Mouse (Mus musculus) stomach, postnatal 0 days (tissue): ENCODE measurements at regions not wholly inside any gene's neighbourhood (a gene's known extent, or its start where the extent isn't known, plus 50 kb on each side); places are given as distances from the start of the nearest gene placed in this dataset.

ENCODE experiments used
- ATAC-seq: fragments of 200-750 bp; cut with Nextera tagmentation; 2 replicates; pipeline ENCODE4 v1.8.0; 2017; ENCODE audit not compliant: low FRiP score, low TSS enrichment
- DNase-seq: peaks from one replicate; pipeline ENCODE4 v3.0.0-alpha.2; 2016; ENCODE audit warnings: low spot score
- H3K27ac ChIP-seq: fragments of 300-500 bp; sonication (generic); replicated peaks from 2 replicates; pipeline ENCODE4 v1.5.1; 2014; ENCODE audit warnings: mild to moderate bottlenecking, control low read depth
- H3K27me3 ChIP-seq: fragments of 300-500 bp; sonication (generic); 2 replicates; pipeline ENCODE4 v1.6.1; 2014; ENCODE audit warnings: low read length; ENCODE audit not compliant: control insufficient read depth, insufficient read depth
- H3K36me3 ChIP-seq: fragments of 300-500 bp; sonication (generic); 2 replicates; pipeline ENCODE4 v1.6.1; 2014; ENCODE audit warnings: low read length, mixed read lengths; ENCODE audit not compliant: control insufficient read depth, insufficient read depth
- H3K4me1 ChIP-seq: fragments of 300-500 bp; sonication (generic); replicated peaks from 2 replicates; pipeline ENCODE4 v1.6.1; 2014; ENCODE audit warnings: antibody characterized with exemption; ENCODE audit not compliant: control insufficient read depth, insufficient read depth
- H3K4me2 ChIP-seq: fragments of 300-500 bp; sonication (generic); replicated peaks from 2 replicates; pipeline ENCODE4 v1.6.1; 2014; ENCODE audit warnings: low read depth, mild to moderate bottlenecking, control low read depth, moderate library complexity
- H3K4me3 ChIP-seq: fragments of 300-500 bp; sonication (generic); 2 replicates; pipeline ENCODE4 v1.5.1; 2014; ENCODE audit warnings: low read depth, low read length, control low read depth
- H3K9ac ChIP-seq: fragments of 300-500 bp; sonication (generic); 2 replicates; pipeline ENCODE4 v1.6.1; 2014; ENCODE audit warnings: mild to moderate bottlenecking, low read length, control low read depth, mixed read lengths
- H3K9me3 ChIP-seq: fragments of 300-500 bp; sonication (generic); 2 replicates; pipeline ENCODE4 v1.6.1; 2016; ENCODE audit warnings: low read length; ENCODE audit not compliant: control insufficient read depth
- CTCF ChIP-seq: IDR thresholded peaks from 2 replicates; pipeline ENCODE4 v1.5.1; 2016; ENCODE audit warnings: antibody characterized with exemption, low read depth, mild to moderate bottlenecking, moderate library complexity
- EP300 ChIP-seq: optimal IDR thresholded peaks from 2 replicates; pipeline ENCODE3; 2016; ENCODE audit warnings: antibody characterized with exemption
- WGBS: fragments of 180-500 bp; shearing (Covaris S2); extraction: QIAGEN DNeasy Blood & Tissue Kit; methylation state at CpG from one replicate; pipeline ENCODE4 v1.1.7; 2014; 5-methylcytosine and 5-hydroxymethylcytosine counted together

DNA sequence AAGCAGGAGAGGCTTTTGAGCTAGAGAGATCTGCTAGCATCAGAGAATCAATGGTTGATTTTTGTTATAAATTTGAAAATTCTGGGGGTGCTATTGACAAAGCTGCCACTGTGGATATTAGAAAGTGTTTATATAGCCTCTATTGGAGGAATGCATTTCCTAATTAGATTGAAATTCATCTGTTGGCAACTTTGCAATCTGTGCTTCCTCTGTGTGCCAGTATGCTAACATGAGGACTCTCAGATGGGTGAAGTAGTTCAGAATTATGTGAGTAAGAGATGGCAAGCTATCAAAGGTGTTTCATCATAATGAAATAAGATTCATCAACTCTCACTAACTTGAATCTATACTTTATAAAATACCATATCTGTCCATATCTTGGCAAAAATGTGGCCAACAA is 476.6 kb upstream of the Vrk2 start:
- Histone ChIP-seq H3K27me3 (no peaks in the 10 kb centered on the region), H3K9me3 (no peaks in the 10 kb centered on the region), H3K4me3 (no peak overlapping the region), H3K27ac (no peak overlapping the region), H3K4me1 (no peaks in the 10 kb centered on the region), H3K9ac (no peak overlapping the region), H3K36me3 (no peaks in the 10 kb centered on the region), H3K4me2 (no peak overlapping the region)
- TF ChIP-seq EP300 (no peak), CTCF (no peak)
- no peak for DNase-seq
- ATAC-seq, result no peak

- H3K36me3 ChIP-seq, result no peaks in the 10 kb centered on the region
- H3K9me3 ChIP-seq, result no peaks in the 10 kb centered on the region
- no peak overlapping the region for H3K9ac ChIP-seq
- DNase-seq, result no peak
- no peak overlapping the region for H3K4me3 ChIP-seq
- H3K27me3 ChIP-seq, result no peaks in the 10 kb centered on the region
- no peak for ATAC-seq
- 79% methylated on average over 1 of the region's 1 CpGs for WGBS
- H3K4me2 ChIP-seq, result no peak overlapping the region
- H3K4me1 ChIP-seq, result no peaks in the 10 kb centered on the region
- no peak for TF ChIP-seq CTCF
- no peak for TF ChIP-seq EP300
- no peak overlapping the region for H3K27ac ChIP-seq
These were observed 433.5 kb upstream of the Vrk2 start for GRCm38 (mm10) chr11:27027243-27027852.

GRCm38 (mm10) chr11:27025500-27025899 is 431.7 kb upstream of the Vrk2 start:
- H3K9me3 ChIP-seq, result no peaks in the 10 kb centered on the region
- H3K4me3 ChIP-seq, result no peak overlapping the region
- H3K4me1 ChIP-seq, result no peaks in the 10 kb centered on the region
- H3K36me3 ChIP-seq, result no peaks in the 10 kb centered on the region
- ATAC-seq (no peak), DNase-seq (no peak)
- TF ChIP-seq CTCF, result no peak
- TF ChIP-seq EP300, result no peak
- H3K27me3 ChIP-seq, result no peaks in the 10 kb centered on the region
- H3K27ac ChIP-seq, result no peak overlapping the region
- H3K9ac ChIP-seq, result no peak overlapping the region
- no peak overlapping the region for H3K4me2 ChIP-seq
- 70% methylated on average over 2 of the region's 2 CpGs for WGBS

- H3K4me1 ChIP-seq, result no peaks in the 10 kb centered on the region
- DNase-seq (peak; percentile 21), ATAC-seq (no peak)
- H3K4me3 ChIP-seq, result no peak overlapping the region
- peak; percentile 71 for TF ChIP-seq CTCF
- no peak for TF ChIP-seq EP300
- no peaks in the 10 kb centered on the region for H3K36me3 ChIP-seq
- H3K4me2 ChIP-seq, result no peak overlapping the region
- H3K9me3 ChIP-seq, result no peaks in the 10 kb centered on the region
- no peak overlapping the region for H3K9ac ChIP-seq
- no peaks in the 10 kb centered on the region for H3K27me3 ChIP-seq
- H3K27ac ChIP-seq, result no peak overlapping the region
- 28% methylated on average over 3 of the region's 3 CpGs for WGBS
These were observed 402.7 kb upstream of the Vrk2 start for GRCm38 (mm10) chr11:26996292-26997099.

DNA sequence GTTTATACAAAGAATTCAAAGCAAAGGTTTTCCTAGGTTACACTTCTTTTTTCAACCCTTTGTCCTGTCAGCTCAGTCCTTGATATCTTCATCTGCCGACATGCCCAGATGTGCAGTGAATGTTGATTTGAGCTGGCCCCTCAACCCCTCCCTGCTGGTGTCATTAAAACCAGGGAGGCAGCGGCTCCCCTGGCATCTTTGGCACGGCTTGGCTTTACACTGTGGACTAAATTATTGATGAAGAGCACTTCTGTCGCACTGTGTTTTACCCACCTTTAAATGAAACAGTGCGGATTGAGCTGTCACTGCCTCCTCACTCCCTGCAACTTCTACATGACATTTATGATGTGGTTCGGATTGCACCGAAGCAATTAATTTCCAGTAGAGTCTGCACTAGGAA is 387.4 kb upstream of the Vrk2 start:
- Histone ChIP-seq H3K4me1 (no peaks in the 10 kb centered on the region), H3K9ac (no peak overlapping the region), H3K4me2 (no peak overlapping the region), H3K9me3 (no peaks in the 10 kb centered on the region), H3K27ac (no peak overlapping the region), H3K4me3 (no peak overlapping the region), H3K36me3 (no peaks in the 10 kb centered on the region), H3K27me3 (no peaks in the 10 kb centered on the region)
- no peak for TF ChIP-seq CTCF
- TF ChIP-seq EP300, result no peak
- WGBS, result 59% methylated on average over 7 of the region's 7 CpGs
- ATAC-seq (no peak), DNase-seq (no peak)

DNA sequence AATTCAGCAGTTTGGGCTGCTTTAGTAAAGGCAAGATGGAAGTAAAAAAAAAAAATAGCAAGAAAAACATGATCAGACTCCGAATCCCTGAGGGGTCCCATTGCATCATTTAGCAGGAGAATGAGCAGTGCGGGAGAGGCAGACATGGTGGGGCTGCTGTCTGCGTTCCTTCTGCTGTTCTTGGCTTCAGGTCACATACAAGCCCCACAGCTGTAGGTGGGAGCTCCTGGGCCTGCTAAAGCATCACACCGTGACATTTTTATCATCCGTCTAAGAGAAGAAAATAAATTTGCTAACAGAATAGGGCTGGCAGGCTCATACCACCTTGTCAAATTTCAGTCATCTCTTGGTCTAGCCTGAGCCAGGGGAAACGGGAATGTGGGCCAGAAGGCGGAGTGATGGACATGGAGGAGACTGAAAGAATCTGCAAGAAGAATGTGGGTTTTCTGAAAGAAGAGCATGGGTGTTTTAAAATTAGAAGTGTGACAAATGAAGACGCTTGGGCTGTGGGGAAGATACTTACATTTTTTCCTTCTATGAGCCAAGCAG is 378.8 kb upstream of the Vrk2 start:
- Histone ChIP-seq H3K36me3 (no peaks in the 10 kb centered on the region), H3K4me3 (no peak overlapping the region), H3K9ac (no peak overlapping the region), H3K4me1 (no peaks in the 10 kb centered on the region), H3K9me3 (no peaks in the 10 kb centered on the region), H3K27ac (no peak overlapping the region), H3K4me2 (no peak overlapping the region), H3K27me3 (no peaks in the 10 kb centered on the region)
- ATAC-seq, result no peak
- TF ChIP-seq EP300 (no peak), CTCF (no peak)
- no peak for DNase-seq
- WGBS, result 74% methylated on average over 8 of the region's 8 CpGs
